Mouse (Mus musculus) adrenal gland (tissue): ENCODE measurements around the gene Bbip1.
"Not testable (repeated sequence)": the region's sequence is repeated elsewhere in the genome, so short reads cannot be mapped to it uniquely, and the experiment has no call there.

Source experiments
- intact Hi-C: fragments of 180-260 bp; cut with DNase I; formaldehyde crosslinking; loops from one replicate; pipeline ENCODE4 v1.15.1; 2025

The Bbip1 gene

GRCm38 (mm10) chr19:53929218-53929617 is 15.2 kb downstream of the Bbip1 start:
- intact Hi-C loops: loop anchor here (5.0 kb wide), 1 partner anchor 162 kb away; no protein-coding TSS in a partner anchor

GRCm38 (mm10) chr19:53926705-53927104 is 17.7 kb downstream of the Bbip1 start:
- intact Hi-C loops: loop anchor here (5.0 kb wide), 1 partner anchor 159 kb away; no protein-coding TSS in a partner anchor

GRCm38 (mm10) chr19:53925338-53925751 is 19.1 kb downstream of the Bbip1 start:
- intact Hi-C loops: loop anchor here (5.0 kb wide), 1 partner anchor 158 kb away; no protein-coding TSS in a partner anchor

- intact Hi-C loops: not testable (repeated sequence)
These were observed 22.4 kb downstream of the Bbip1 start for GRCm38 (mm10) chr19:53921996-53922395.

DNA sequence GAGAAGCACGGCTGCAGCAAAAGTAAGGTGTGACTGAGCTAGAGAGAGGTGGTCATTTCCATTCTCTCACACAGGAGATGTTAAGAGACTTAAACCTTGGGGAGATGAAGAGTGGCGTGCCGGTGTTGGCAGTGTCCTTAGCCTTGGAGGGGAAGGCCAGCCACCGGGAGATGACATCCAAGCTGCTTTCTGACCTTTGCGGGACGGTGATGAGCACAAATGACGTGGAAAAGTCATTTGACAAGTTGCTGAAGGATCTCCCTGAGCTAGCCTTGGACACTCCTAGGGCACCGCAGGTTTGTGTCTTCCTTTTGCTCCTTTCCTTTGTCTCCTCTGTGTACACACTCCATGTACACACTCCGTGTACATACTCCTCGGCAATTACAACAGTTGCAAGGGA is 24.9 kb downstream of the Bbip1 start:
- intact Hi-C loops: no loop called here

DNA sequence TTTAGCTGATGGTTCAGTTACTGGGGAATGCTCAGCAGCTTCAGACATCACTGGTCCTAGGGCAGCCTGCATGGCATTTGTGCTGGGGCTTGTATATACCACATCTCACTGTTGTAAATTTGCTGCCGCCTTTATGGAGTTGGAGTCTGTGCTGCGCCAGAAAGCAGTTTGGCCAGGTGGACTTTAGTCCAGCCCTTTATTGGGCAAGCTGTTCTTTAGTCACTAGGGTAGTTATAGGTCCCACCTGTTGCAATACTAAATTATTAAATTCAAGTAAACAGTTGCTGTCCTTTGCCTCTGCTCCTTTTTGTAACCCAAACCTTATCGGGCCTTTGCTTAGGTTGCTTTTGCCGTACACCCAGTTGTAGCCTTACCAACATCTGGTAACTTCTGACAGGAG is 29.5 kb downstream of the Bbip1 start:
- intact Hi-C loops: no loop called here

GRCm38 (mm10) chr19:53906703-53907070 is 37.7 kb downstream of the Bbip1 start:
- intact Hi-C loops: loop anchor here (5.0 kb wide), 1 partner anchor 36 kb away; the partner anchor contains the start of genes Bbip1 and Shoc2

- intact Hi-C loops: loop anchor here (5.0 kb wide), 1 partner anchor 36 kb away; the partner anchor contains the start of genes Bbip1 and Shoc2
These were observed 38.3 kb downstream of the Bbip1 start for GRCm38 (mm10) chr19:53906033-53906702.

GRCm38 (mm10) chr19:53904833-53905480 is 39.5 kb downstream of the Bbip1 start:
- intact Hi-C loops: loop anchor here (5.0 kb wide), 3 partner anchors 37 to 258 kb away; partner anchors contain the start of genes Bbip1 and Shoc2

GRCm38 (mm10) chr19:53903507-53904321 is 40.7 kb downstream of the Bbip1 start:
- intact Hi-C loops: loop anchor here (5.0 kb wide), 2 partner anchors 51 to 256 kb away; no protein-coding TSS in a partner anchor

DNA sequence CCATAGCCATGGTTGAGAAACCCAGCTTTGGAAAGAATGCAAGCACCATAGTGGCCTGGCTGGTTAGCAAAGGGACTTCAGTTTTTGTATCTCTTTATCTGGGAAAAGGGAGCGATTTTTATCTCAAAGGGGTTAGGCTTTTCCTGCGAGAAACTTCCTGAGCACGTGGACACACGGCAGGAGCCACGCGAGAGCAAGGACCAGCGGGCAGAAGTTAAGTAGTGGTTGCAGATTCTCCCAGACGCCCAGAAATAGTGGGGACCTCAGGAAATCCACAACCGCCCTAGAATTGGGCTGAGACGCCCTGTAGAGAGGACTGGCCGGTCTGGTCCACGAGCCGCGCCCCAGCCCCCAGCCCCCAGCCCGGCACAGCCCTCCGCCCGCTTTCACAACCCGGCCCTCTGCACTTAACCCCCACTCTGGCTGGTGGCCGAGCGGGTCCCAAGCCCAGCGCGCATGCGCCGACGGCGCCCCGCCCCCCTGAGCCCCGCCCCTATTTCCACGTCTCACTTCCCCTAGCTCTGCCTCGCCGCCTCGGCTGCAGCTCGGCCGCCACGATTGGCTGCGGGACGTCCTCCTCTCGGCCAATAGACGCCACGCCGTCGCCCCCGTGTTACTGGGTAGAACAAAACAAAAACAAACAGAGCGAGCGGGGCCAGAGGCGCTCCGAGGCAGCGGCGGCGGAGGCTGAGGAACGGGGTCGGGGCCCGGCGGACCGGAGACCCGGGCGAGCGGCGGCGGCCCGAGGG is 41.5 kb downstream of the Bbip1 start:
- intact Hi-C loops: loop anchor here (5.0 kb wide), 2 partner anchors 51 to 256 kb away; no protein-coding TSS in a partner anchor

DNA sequence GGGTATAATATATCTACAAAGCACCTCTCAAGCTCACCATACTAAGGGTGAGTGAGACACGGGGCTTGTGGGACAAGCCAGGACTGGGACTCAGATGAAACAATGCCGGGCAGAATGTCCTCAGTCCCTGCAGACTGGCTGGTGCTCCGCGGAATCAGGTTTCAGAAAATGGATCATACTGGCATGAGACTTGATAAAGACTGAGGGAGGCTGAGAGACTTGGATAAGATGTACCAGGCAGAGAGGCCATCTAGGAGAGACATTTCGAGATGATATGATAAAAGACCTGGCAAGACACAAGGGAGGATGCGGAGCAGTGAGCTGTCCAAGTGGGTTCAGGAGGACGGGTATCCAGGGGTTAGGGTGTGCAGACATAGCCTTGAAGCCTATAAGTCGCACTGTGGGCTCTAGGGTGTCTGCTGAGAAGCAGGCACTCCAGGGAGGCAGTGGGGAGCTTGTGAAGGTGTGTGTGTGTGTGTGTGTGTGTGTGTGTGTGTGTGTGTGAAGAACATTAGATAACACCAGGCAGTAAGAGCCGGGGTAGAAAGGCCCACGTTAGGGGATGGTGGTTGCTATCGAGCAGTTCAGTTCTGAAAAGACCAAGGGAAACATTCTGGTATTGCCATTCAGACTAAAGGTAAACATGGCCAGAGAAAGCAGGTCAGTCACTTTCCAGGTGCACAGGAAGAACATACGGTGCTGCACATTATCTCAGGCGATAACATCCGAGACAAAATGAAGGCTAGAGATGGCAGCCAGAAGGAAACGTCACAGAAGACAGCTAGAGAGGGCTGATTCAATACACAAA is 42.3 kb downstream of the Bbip1 start:
- intact Hi-C loops: loop anchor here (5.0 kb wide), 2 partner anchors 50 to 255 kb away; no protein-coding TSS in a partner anchor

GRCm38 (mm10) chr19:53899941-53900610 is 44.4 kb downstream of the Bbip1 start:
- intact Hi-C loops: loop anchor here (5.0 kb wide), 2 partner anchors 48 to 253 kb away; no protein-coding TSS in a partner anchor

DNA sequence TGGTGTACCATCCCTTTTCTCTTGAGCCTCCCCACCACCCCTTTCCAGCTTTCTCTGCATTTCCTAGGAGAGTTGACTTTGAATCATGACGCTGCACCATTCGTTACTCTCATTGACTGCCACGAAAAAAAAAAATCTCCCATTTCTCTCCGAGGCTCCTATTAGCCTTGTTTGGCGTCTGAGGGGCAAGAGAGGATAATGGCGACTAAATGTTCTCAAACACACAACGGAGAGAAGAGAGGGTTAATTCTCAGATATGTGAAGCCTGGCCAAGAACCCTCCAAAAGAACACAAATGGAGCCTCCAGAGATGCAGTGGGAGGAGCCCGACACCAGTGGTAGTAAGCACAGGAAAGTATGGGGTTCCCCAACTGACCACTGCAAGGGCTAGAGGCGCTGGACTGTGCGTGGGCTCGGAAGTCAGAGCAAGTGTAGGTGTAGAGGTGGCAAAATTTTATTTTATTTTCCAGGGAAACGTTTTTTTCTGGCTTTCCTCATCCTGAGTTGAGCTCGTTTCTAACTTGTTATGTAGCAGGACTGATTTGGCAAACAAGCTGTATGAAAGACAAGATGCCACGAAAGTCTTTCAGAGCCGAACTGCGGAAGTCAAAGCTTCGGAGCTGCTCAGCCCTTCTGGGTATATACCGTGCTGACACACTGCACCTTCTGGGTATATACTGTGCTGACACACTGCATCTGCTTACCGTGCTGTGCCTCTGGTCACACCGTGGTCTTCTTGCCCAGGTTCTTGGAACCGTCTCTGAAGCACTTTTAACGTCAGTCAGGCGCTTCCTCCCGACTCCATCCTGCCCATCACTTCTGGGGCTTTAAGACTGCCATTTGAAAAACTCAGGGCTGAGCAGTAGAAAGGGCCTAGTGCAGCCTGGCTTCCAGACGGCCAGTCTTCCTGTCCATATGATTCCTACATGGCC is 45.2 kb downstream of the Bbip1 start:
- intact Hi-C loops: no loop called here

DNA sequence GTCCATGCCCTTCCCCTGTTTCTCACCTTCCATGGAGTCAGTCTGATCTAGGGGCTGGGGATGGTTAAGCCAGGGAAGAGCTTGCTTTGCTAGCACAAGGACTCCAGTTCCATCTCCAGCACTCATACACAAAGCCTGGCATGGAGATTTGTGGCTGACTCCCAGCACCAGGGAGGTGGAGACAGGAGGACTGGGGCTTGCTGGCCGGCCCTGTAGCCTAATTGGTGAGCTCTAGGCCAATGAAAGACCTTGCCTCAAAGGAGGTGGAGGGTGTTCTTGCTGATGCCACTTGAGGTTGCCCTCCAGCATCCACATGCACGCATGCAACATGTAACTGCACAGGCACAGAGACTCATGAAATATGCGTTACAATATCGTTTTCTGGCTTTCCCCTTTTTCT is 45.9 kb downstream of the Bbip1 start:
- intact Hi-C loops: no loop called here

- intact Hi-C loops: no loop called here
These were observed 46.4 kb downstream of the Bbip1 start for GRCm38 (mm10) chr19:53898046-53898445.

DNA sequence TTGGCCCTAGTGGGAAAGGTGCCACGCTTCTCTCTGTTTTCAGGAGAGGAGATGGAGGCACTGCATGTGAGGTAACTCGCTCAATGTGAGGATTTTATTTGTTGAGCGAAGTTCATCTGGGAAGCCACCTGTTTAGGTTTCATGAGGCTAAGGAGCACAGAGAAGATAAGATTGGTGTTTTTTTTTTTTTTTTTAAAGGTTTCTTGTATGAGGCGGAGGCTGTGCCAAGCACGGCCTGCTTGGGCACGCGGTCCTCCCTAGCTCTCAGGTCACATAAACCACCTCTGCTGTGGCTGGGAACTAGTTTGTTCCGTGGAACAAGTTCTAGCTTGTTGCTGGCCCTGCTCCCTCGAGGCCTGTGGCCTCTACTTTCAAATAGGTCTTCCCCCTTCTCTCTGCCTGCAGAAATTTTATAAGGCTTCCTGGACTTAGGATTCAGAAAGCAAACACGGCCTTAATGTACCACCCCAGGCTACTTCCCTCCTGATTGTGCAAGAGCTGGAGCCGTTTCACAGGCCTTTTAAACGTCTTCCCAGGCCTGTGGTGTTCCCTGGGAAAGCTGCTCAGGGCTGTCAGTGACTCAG is 49.8 kb downstream of the Bbip1 start:
- intact Hi-C loops: no loop called here

DNA sequence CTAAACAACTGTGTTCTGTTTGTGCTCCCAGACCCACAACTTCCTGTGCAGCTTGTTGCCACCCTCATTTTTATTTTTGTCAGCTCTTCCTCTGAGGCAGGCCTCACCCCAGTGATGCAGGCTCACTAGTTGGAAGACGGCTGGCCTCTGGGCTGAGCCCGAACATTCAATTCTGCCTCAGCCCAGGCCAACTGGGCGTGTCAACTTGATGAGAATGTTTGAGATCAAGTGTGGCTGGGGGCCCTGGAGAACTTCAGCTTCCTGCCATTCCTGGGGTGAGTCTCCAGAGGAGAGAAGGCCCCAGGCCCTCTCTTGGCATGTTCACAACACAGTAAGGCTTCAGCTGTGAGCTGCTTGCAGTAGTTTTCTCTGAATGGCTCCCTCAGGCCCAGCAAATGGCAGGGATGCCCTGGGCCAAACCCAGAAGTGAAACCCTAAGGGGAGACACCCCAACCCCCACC is 50.7 kb downstream of the Bbip1 start:
- intact Hi-C loops: no loop called here
